Mouse (Mus musculus) E14TG2a.4 (cell line): ENCODE data around the gene Kif26b.

Experiments
- H3K27me3 ChIP-seq: 2 replicates; pipeline ENCODE4 v1.6.1; 2014; ENCODE audit warnings: low read length, control low read depth; ENCODE audit not compliant: insufficient read depth
- H3K36me3 ChIP-seq: 2 replicates; pipeline ENCODE4 v1.6.1; 2014; ENCODE audit warnings: low read length, control low read depth; ENCODE audit not compliant: insufficient read depth
- H3K4me1 ChIP-seq: replicated peaks from 2 replicates; pipeline ENCODE4 v1.6.1; 2014; ENCODE audit warnings: low read depth, low read length, control low read depth
- H3K4me3 ChIP-seq: replicated peaks from 2 replicates; pipeline ENCODE4 v1.5.1; 2014; ENCODE audit warnings: mild to moderate bottlenecking, low read length
- H3K9me3 ChIP-seq: 2 replicates; pipeline ENCODE4 v1.6.1; 2014; ENCODE audit warnings: low read length, control low read depth
- CTCF ChIP-seq: conservative IDR thresholded peaks from 2 replicates; pipeline ENCODE4 v1.5.1; 2014; ENCODE audit warnings: low read length
- NANOG ChIP-seq: IDR thresholded peaks from 2 replicates; pipeline ENCODE4 v1.6.1; 2014; ENCODE audit warnings: borderline replicate concordance, low read length, mixed read lengths
- POU5F1 ChIP-seq: IDR thresholded peaks from 2 replicates; pipeline ENCODE4 v1.6.1; 2014; ENCODE audit warnings: low read length, borderline replicate concordance

Kif26b gene

GRCm38 (mm10) chr1:178850569-178850968 is 321.6 kb downstream of the Kif26b start:
- Histone ChIP-seq H3K4me3 (no peak overlapping the region), H3K4me1 (peaks cover 23% of the 10 kb centered on the region), H3K36me3 (no peaks in the 10 kb centered on the region), H3K27me3 (peaks cover 78% of the 10 kb centered on the region), H3K9me3 (peaks cover 2% of the 10 kb centered on the region; the same call in 1 of the 2 replicates)
- no peak; the same call in 1 of the 2 replicates for TF ChIP-seq CTCF
- peak; percentile 92; the same call in 1 of the 2 replicates for TF ChIP-seq POU5F1
- peak; percentile 70; the same call in 1 of the 2 replicates for TF ChIP-seq NANOG

- Histone ChIP-seq H3K4me3 (no peak overlapping the region), H3K27me3 (peaks cover 84% of the 10 kb centered on the region), H3K9me3 (0 out of 2 replicates have a peak, but pooled peaks cover 2% of the 10 kb centered on the region), H3K4me1 (peaks cover 13% of the 10 kb centered on the region), H3K36me3 (no peaks in the 10 kb centered on the region)
- TF ChIP-seq NANOG: no peak
These were observed 326.0 kb downstream of the Kif26b start for GRCm38 (mm10) chr1:178854936-178855335.

GRCm38 (mm10) chr1:178855974-178856373 is 327.0 kb downstream of the Kif26b start:
- peaks cover 6% of the 10 kb centered on the region for H3K4me1 ChIP-seq
- no peak overlapping the region for H3K4me3 ChIP-seq
- TF ChIP-seq POU5F1 (no peak), NANOG (no peak), CTCF (no peak)
- H3K27me3 ChIP-seq: peaks cover 91% of the 10 kb centered on the region
- no peaks in the 10 kb centered on the region for H3K36me3 ChIP-seq
- 0 out of 2 replicates have a peak, but pooled peaks cover 2% of the 10 kb centered on the region for H3K9me3 ChIP-seq

GRCm38 (mm10) chr1:178860671-178861391 is 331.9 kb downstream of the Kif26b start:
- H3K36me3 ChIP-seq: no peaks in the 10 kb centered on the region
- TF ChIP-seq CTCF (no peak), POU5F1 (no peak), NANOG (no peak)
- H3K4me3 ChIP-seq: no peak overlapping the region
- H3K9me3 ChIP-seq: no peaks in the 10 kb centered on the region
- H3K27me3 ChIP-seq: peaks cover 73% of the 10 kb centered on the region
- H3K4me1 ChIP-seq: no peaks in the 10 kb centered on the region

- no peaks in the 10 kb centered on the region for H3K36me3 ChIP-seq
- no peaks in the 10 kb centered on the region for H3K4me1 ChIP-seq
- no peaks in the 10 kb centered on the region for H3K9me3 ChIP-seq
- peaks cover 72% of the 10 kb centered on the region for H3K27me3 ChIP-seq
- TF ChIP-seq CTCF (no peak), POU5F1 (no peak), NANOG (no peak)
- no peak overlapping the region for H3K4me3 ChIP-seq
These were observed 332.5 kb downstream of the Kif26b start for GRCm38 (mm10) chr1:178861392-178861762.

GRCm38 (mm10) chr1:178863756-178864155 is 334.8 kb downstream of the Kif26b start:
- Histone ChIP-seq H3K36me3 (no peaks in the 10 kb centered on the region), H3K9me3 (no peaks in the 10 kb centered on the region), H3K4me1 (no peaks in the 10 kb centered on the region), H3K4me3 (no peak overlapping the region), H3K27me3 (peaks cover 64% of the 10 kb centered on the region)
- no peak for TF ChIP-seq POU5F1
- no peak for TF ChIP-seq CTCF
- TF ChIP-seq NANOG: no peak

GRCm38 (mm10) chr1:178864297-178864696 is 335.4 kb downstream of the Kif26b start:
- peaks cover 62% of the 10 kb centered on the region for H3K27me3 ChIP-seq
- H3K36me3 ChIP-seq: no peaks in the 10 kb centered on the region
- no peak overlapping the region for H3K4me3 ChIP-seq
- H3K4me1 ChIP-seq: no peaks in the 10 kb centered on the region
- no peaks in the 10 kb centered on the region for H3K9me3 ChIP-seq
- TF ChIP-seq POU5F1: no peak

- Histone ChIP-seq H3K9me3 (no peaks in the 10 kb centered on the region), H3K36me3 (no peaks in the 10 kb centered on the region), H3K4me3 (no peak overlapping the region), H3K27me3 (peaks cover 51% of the 10 kb centered on the region), H3K4me1 (no peaks in the 10 kb centered on the region)
- TF ChIP-seq POU5F1 (no peak), NANOG (no peak), CTCF (no peak)
These were observed 337.8 kb downstream of the Kif26b start for GRCm38 (mm10) chr1:178866757-178867156.

- Histone ChIP-seq H3K4me3 (no peak overlapping the region), H3K36me3 (no peaks in the 10 kb centered on the region), H3K4me1 (no peaks in the 10 kb centered on the region), H3K27me3 (peaks cover 41% of the 10 kb centered on the region), H3K9me3 (no peaks in the 10 kb centered on the region)
- TF ChIP-seq CTCF (no peak), NANOG (no peak), POU5F1 (no peak)
These were observed 342.1 kb downstream of the Kif26b start for GRCm38 (mm10) chr1:178871055-178871454.
